Mouse (Mus musculus) spleen, postnatal 36 days (tissue): ENCODE data around the gene Gdf15.
A peak's percentile ranks its signal among the peaks of the same experiment; 100 is the strongest.

Experiments used
- DNase-seq, 2 experiments: peaks; one replicate each; pipeline ENCODE4 v3.0.0; 2022; ENCODE audit warnings: low spot score in 2 of 2, mixed read lengths in 1 of 2

The Gdf15 gene

GRCm38 (mm10) chr8:70629574-70630531 lies 2.4 kb downstream of the Gdf15 start:
- DNase-seq = peak; percentile 91 to 92

- no peak for DNase-seq
These were observed 3.2 kb downstream of the Gdf15 start for GRCm38 (mm10) chr8:70628986-70629490.

DNA sequence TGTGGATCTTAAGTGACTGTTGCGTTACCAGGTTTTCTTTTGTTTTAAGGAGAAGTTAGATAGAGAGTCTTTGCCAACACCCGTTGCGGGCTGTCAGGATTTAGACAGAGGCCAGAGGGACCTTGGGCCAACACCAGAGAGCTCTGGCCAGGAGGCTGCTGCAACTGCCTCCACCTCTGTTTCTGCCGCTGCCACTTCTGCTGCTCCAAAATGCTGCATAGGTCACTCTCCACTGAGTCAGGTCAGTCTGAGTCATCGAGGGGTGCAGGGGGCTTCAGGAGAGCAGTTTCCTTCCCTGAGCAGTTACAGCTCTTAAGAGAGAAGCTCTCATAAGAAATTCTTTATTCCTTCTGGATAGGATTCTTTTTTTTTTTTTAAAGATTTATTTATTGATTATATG lies 5.2 kb downstream of the Gdf15 start:
- no peak for DNase-seq

GRCm38 (mm10) chr8:70625104-70625503 lies 7.2 kb downstream of the Gdf15 start:
- peak in 1 of 2 experiments; percentile 54 for DNase-seq

- peak in 1 of 2 experiments; percentile 60 for DNase-seq
These were observed 10.0 kb downstream of the Gdf15 start for GRCm38 (mm10) chr8:70622220-70622619.

GRCm38 (mm10) chr8:70618888-70619334 lies 13.3 kb downstream of the Gdf15 start:
- peak; percentile 92 to 95 for DNase-seq

- DNase-seq = no peak
These were observed 14.3 kb downstream of the Gdf15 start for GRCm38 (mm10) chr8:70617985-70618384.

DNA sequence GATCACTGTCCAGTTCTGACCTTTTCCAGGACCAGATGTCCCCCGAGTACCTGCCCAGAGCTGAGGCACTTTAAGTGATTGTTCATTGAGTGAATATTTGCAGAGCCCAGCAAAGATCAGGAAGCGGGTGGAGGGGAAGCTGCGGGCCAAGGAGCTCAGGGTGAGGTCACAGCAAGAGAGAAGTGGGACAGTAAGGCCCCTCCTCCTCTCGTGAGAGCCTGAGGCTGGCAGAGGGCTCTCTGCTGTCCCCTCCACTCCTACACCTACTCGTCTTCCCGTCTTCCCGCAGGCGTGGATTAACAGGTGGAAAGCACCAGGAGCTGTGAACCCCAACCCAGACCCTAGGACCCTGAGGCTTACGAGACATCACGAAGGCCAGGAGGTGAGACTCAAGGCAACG lies 15.6 kb downstream of the Gdf15 start:
- peak; percentile 64 to 72 for DNase-seq

GRCm38 (mm10) chr8:70615894-70616293 lies 16.4 kb downstream of the Gdf15 start, which contains the start of gene Lrrc25:
Lrrc25 (plus strand) TSS chr8:70616155.
- peak; percentile 47 to 57 for DNase-seq

DNA sequence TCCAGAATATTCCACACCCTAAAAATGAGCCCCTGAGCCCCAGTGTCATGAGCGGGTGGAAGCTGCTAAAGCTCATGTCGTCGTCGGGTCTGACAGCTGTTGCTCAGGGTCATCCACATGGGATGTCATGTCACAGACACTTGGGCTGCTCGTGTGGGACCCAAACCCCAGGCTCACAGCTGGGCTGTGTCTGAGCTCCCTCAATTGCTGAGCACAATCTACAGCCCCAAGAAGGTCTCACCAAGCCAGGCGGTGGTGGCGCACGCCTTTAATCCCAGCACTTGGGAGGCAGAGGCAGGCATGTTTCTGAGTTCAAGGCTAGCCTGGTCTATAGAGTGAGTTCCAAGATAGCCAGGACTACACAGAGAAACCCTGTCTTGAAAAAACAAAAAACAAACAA lies 17.0 kb downstream of the Gdf15 start:
- no peak for DNase-seq

DNA sequence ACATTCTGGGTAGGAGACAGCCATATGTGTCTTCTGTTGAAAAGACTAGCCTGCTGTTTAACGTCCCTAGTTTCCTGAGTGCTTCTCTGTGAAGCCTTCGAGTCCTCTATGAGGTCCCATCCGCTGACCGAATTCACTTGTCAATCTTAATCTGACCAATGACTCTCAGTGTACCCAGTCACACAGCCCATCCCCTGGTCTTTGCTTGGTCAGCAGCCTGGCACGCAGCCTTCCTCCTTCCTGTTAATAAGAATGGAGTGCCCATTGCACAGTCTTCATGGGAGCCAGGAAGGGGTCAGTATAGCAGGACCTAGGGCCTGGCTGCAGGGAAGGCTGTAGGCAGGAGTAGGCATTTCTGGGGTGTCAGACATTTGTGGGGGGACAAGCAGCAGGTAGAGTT lies 17.8 kb downstream of the Gdf15 start:
- DNase-seq = no peak

GRCm38 (mm10) chr8:70613763-70614162 lies 18.5 kb downstream of the Gdf15 start:
- DNase-seq = no peak

GRCm38 (mm10) chr8:70611849-70612248 lies 20.4 kb downstream of the Gdf15 start:
- DNase-seq = peak; percentile 89 to 91

DNA sequence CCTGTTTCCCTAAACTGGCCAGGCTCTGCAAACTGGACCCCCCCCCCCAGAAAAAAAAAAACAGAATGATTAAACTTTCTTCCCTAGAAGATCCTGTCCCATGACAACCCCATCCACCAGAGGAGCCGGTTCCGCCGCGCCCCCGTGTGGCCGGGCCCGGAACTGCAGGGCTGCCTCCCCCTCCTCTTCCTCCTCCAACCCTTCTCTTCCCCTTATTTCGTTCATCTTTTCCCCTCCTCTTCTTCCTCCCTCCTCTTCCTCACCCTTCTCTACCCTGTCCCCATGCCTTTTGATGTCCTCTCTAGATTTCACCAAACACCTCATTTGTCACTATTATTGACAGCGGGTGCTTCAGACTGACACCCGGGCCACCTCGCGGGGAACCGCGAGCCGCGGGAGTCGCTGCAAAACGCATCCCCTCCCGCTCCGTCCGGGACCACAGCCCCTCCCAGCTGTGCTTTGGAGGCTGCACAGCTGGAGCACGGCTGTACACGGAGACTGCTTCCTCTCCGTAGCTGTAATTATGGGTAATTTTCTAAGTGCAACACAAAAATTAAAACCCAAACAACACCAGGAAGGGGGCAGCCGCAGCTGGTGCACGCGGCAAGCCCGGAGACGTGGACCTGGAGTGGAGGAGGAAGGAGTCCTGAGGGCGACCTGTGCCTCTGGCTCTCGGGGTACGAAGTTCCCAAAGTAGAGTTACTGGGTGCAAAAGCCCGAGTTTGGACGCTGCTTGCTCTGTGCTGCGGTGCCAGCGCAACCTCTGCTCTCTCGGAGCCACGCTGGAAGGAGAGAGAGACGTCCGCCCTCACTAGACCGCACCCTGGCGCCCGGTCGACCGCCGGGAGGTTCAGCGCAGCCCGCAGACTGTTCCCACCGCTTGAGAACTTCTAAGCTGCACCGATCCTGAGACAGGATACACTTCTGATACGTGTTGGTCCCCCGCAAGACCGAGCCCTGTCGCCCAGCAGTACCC lies 21.2 kb downstream of the Gdf15 start:
- DNase-seq = peak; percentile 79 to 80

- peak; percentile 92 to 94 for DNase-seq
These were observed 22.1 kb downstream of the Gdf15 start for GRCm38 (mm10) chr8:70609849-70610795.

- peak; percentile 82 to 86 for DNase-seq
These were observed 22.8 kb downstream of the Gdf15 start for GRCm38 (mm10) chr8:70609368-70609848.

DNA sequence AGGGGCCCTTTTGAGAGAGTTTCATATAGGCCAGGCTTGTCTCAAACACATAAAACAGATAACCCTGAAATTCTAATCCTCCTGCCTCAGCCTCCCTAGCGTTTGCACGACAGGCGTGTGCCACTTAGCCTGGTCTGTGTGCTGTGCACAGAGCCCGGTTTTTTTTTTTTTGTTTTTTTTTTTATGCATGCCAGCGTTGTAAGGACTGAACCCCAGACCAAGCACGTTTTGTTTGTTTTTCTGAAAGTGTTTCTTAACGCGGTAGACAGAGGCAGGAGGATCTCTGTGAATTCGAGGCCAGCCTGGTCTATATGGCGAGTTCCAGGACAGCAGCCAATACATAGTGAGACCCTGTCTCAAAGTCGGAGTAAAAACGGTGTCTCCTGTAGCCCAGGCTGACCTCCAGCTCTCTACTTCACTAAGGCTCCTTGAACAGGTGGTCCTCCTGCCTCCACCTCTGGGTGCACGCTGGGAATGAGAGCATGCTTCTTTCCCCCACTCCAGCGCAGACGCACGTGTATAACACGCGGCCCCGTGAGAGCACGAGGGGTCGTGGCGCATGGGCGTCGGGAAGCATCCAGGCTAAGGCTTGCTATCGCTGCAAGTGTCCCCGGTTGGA lies 23.4 kb downstream of the Gdf15 start, which contains the start of gene Ssbp4:
TSS of gene Ssbp4 (minus strand) at position 124 of the 619 bp plus-strand sequence.
- no peak for DNase-seq

GRCm38 (mm10) chr8:70607898-70608748 lies 24.1 kb downstream of the Gdf15 start:
- DNase-seq = peak in 1 of 2 experiments; percentile 44

DNA sequence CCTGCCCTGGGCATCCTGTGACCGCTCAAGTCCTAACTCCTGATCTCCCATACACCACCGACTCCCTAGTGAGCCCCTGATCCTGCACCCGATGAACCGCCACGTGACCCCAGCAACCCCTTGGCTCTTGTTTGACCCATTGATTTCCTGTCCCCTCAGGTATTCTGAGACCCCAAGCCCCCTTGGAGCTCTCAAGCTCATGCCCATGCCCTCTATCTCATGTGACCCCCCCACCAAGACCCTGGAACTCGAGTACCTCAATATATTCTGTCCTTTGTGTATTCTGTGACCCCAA lies 24.7 kb downstream of the Gdf15 start:
- no peak for DNase-seq
